ENCODE assay signal across 8 mouse cellular contexts in the genomic region with DNA sequence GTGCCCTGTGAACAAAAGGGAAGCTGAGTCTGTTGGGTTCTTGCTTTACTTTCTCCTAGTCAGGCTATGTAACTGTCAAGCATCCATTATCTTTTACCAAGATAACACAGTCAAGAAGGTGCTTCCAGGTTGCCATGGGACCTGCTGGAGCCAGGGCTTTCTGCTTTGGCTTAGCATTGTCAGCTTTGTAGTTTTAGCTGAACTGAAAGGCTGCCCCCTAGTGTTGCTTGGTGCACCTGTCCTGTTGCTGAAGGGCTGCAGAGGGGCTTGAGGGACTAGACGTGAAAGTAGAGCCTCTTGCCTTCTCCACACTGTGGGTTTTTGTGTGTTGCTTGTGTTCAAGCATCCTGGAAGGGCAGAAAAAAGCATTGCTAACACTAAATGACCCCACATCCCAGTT.
A peak's percentile ranks its signal among the peaks of the same experiment; 100 is the strongest.
DNase-seq lines count a peak whose midpoint lies in the region; ATAC-seq and TF ChIP-seq lines count a peak whose summit lies in the region.

No protein-coding gene starts in this region.

- no peak overlapping the region for H3K27ac ChIP-seq in forebrain, embryonic 14.5 days (ENCODE audit: low read depth, low read length)
- H3K27ac ChIP-seq in forebrain, embryonic 16.5 days (ENCODE audit: low read length), result no peak overlapping the region
- no peak overlapping the region for H3K27ac ChIP-seq in midbrain, postnatal 0 days (ENCODE audit: low read depth, low read length)
- H3K27ac ChIP-seq in midbrain, embryonic 13.5 days, result no peak overlapping the region
- H3K27ac ChIP-seq in midbrain, embryonic 15.5 days, result no peak overlapping the region

- peak; percentile 55 for DNase-seq in forebrain, embryonic 14.5 days (ENCODE audit: low spot score)
- DNase-seq in midbrain, postnatal 0 days (ENCODE audit: low spot score), result peak; percentile 41
- DNase-seq in embryo, embryonic 11 days, result peak; percentile 66
- peak; percentile 67 to 74 for DNase-seq in layer of hippocampus, postnatal 10 days (ENCODE audit: low spot score in 2 of 2)
- DNase-seq in right cerebral cortex, postnatal 25 days, result peak; percentile 27

- WGBS in forebrain, embryonic 14.5 days, result 19% methylated on average over 1 of the region's 1 CpGs
- 8% methylated on average over 1 of the region's 1 CpGs for WGBS in forebrain, embryonic 16.5 days
- WGBS in midbrain, postnatal 0 days, result 21% methylated on average over 1 of the region's 1 CpGs
- 14% methylated on average over 1 of the region's 1 CpGs for WGBS in midbrain, embryonic 13.5 days
- WGBS in midbrain, embryonic 15.5 days, result 17% methylated on average over 1 of the region's 1 CpGs

- no peak overlapping the region for H3K9ac ChIP-seq in forebrain, embryonic 14.5 days (ENCODE audit: low read length)
- no peak overlapping the region for H3K9ac ChIP-seq in forebrain, embryonic 16.5 days (replicated peaks; ENCODE audit: low read depth, low read length)
- H3K9ac ChIP-seq in midbrain, postnatal 0 days (replicated peaks; ENCODE audit: low read length, poor library complexity, severe bottlenecking), result no peak overlapping the region
- H3K9ac ChIP-seq in midbrain, embryonic 13.5 days (replicated peaks), result no peak overlapping the region
- no peak overlapping the region for H3K9ac ChIP-seq in midbrain, embryonic 15.5 days

- peak; percentile 26; the same call in 1 of the 2 replicates for ATAC-seq in forebrain, embryonic 14.5 days
- ATAC-seq in forebrain, embryonic 16.5 days, result no peak
- no peak for ATAC-seq in midbrain, postnatal 0 days (ENCODE audit: low FRiP score)
- no peak for ATAC-seq in midbrain, embryonic 13.5 days
- ATAC-seq in midbrain, embryonic 15.5 days (replicated peaks), result no peak

- H3K27me3 ChIP-seq in forebrain, embryonic 14.5 days (replicated peaks; ENCODE audit: control insufficient read depth, insufficient read depth, low read length), result no peaks in the 10 kb centered on the region
- no peaks in the 10 kb centered on the region for H3K27me3 ChIP-seq in forebrain, embryonic 16.5 days (replicated peaks; ENCODE audit: control insufficient read depth, insufficient read depth, low read length)
- H3K27me3 ChIP-seq in midbrain, postnatal 0 days (ENCODE audit: insufficient read depth, low read length), result no peaks in the 10 kb centered on the region
- no peaks in the 10 kb centered on the region for H3K27me3 ChIP-seq in midbrain, embryonic 13.5 days
- H3K27me3 ChIP-seq in midbrain, embryonic 15.5 days (replicated peaks), result no peaks in the 10 kb centered on the region

- no peak overlapping the region for H3K4me2 ChIP-seq in forebrain, embryonic 14.5 days (ENCODE audit: low read length)
- no peak overlapping the region for H3K4me2 ChIP-seq in forebrain, embryonic 16.5 days (ENCODE audit: low read length)
- no peak overlapping the region for H3K4me2 ChIP-seq in midbrain, postnatal 0 days (ENCODE audit: low read depth, low read length, poor library complexity, severe bottlenecking)
- H3K4me2 ChIP-seq in midbrain, embryonic 13.5 days (replicated peaks), result no peak overlapping the region
- H3K4me2 ChIP-seq in midbrain, embryonic 15.5 days, result no peak overlapping the region

- H3K4me1 ChIP-seq in forebrain, embryonic 14.5 days (ENCODE audit: control insufficient read depth, insufficient read depth, low read length), result no peaks in the 10 kb centered on the region
- no peaks in the 10 kb centered on the region for H3K4me1 ChIP-seq in forebrain, embryonic 16.5 days (replicated peaks; ENCODE audit: control insufficient read depth, insufficient read depth, low read length)
- no peaks in the 10 kb centered on the region for H3K4me1 ChIP-seq in midbrain, postnatal 0 days (ENCODE audit: insufficient read depth, low read length)
- no peaks in the 10 kb centered on the region for H3K4me1 ChIP-seq in midbrain, embryonic 13.5 days (replicated peaks)
- no peaks in the 10 kb centered on the region for H3K4me1 ChIP-seq in midbrain, embryonic 15.5 days

- no peaks in the 10 kb centered on the region for H3K9me3 ChIP-seq in forebrain, embryonic 14.5 days (replicated peaks; ENCODE audit: control insufficient read depth, low read length)
- H3K9me3 ChIP-seq in forebrain, embryonic 16.5 days (ENCODE audit: control insufficient read depth, low read length), result no peaks in the 10 kb centered on the region
- H3K9me3 ChIP-seq in midbrain, postnatal 0 days (ENCODE audit: low read length), result no peaks in the 10 kb centered on the region
- H3K9me3 ChIP-seq in midbrain, embryonic 13.5 days, result no peaks in the 10 kb centered on the region
- no peaks in the 10 kb centered on the region for H3K9me3 ChIP-seq in midbrain, embryonic 15.5 days

- H3K36me3 ChIP-seq in forebrain, embryonic 14.5 days (ENCODE audit: control insufficient read depth, insufficient read depth, low read length), result no peaks in the 10 kb centered on the region
- no peaks in the 10 kb centered on the region for H3K36me3 ChIP-seq in forebrain, embryonic 16.5 days (ENCODE audit: control insufficient read depth, insufficient read depth)
- no peaks in the 10 kb centered on the region for H3K36me3 ChIP-seq in midbrain, postnatal 0 days (ENCODE audit: insufficient read depth, low read length)
- H3K36me3 ChIP-seq in midbrain, embryonic 13.5 days, result no peaks in the 10 kb centered on the region
- no peaks in the 10 kb centered on the region for H3K36me3 ChIP-seq in midbrain, embryonic 15.5 days (replicated peaks)

- TF ChIP-seq CTCF in midbrain, postnatal 0 days (IDR thresholded peaks at IDR 0.05), result peak; percentile 63

- H3K4me3 ChIP-seq in forebrain, embryonic 14.5 days (ENCODE audit: low read depth, low read length), result no peak overlapping the region
- no peak overlapping the region for H3K4me3 ChIP-seq in forebrain, embryonic 16.5 days (replicated peaks; ENCODE audit: low read length)
- no peak overlapping the region for H3K4me3 ChIP-seq in midbrain, postnatal 0 days (ENCODE audit: low read depth, low read length)
- H3K4me3 ChIP-seq in midbrain, embryonic 13.5 days (replicated peaks), result no peak overlapping the region
- no peak overlapping the region for H3K4me3 ChIP-seq in midbrain, embryonic 15.5 days
